Mouse (Mus musculus) kidney, adult 2 months (tissue): ENCODE data around the gene Slc17a9.

ENCODE experiments used
- CTCF ChIP-seq: fragments of 200-500 bp; conservative IDR thresholded peaks from 2 replicates; pipeline ENCODE4 v1.5.1; 2011; ENCODE audit warnings: low read depth, mild to moderate bottlenecking, control low read depth, low read length, moderate library complexity, mixed read lengths; ENCODE audit not compliant: insufficient read depth, insufficient read length
- POLR2A ChIP-seq: fragments of 200-500 bp; IDR thresholded peaks from one replicate; pipeline ENCODE4 v1.6.1; 2011; ENCODE audit warnings: low read depth, low read length, control low read depth

GRCm38 (mm10) chr2:180788386-180788785 is 63.3 kb downstream of the Slc17a9 start:
- TF ChIP-seq POLR2A (no peak), CTCF (no peak)
